Mouse (Mus musculus): ENCODE results near the gene Syce1.
"Not testable (repeated sequence)": the region's sequence is repeated elsewhere in the genome, so short reads cannot be mapped to it uniquely, and the experiment has no call there.

Gene Syce1

GRCm38 (mm10) chr7:140765888-140766739, 21.5 kb downstream of the Syce1 start:
- in situ Hi-C loops (cut with MboI) = no loop called here

GRCm38 (mm10) chr7:140765391-140765790, 22.3 kb downstream of the Syce1 start:
- in situ Hi-C loops (cut with MboI) = not testable (repeated sequence)

- in situ Hi-C loops (cut with MboI) = no loop called here
Measured at GRCm38 (mm10) chr7:140763447-140764020, 24.1 kb downstream of the Syce1 start, which contains the start of gene Cyp2e1. Gene Cyp2e1 (plus strand): TSS chr7:140763739.

- in situ Hi-C loops (cut with MboI) = no loop called here
Measured at GRCm38 (mm10) chr7:140760647-140761046, 27.0 kb downstream of the Syce1 start.

- in situ Hi-C loops (cut with MboI) = no loop called here
Measured at GRCm38 (mm10) chr7:140756151-140756854, 31.3 kb downstream of the Syce1 start.

- in situ Hi-C loops (cut with MboI) = no loop called here
Measured at GRCm38 (mm10) chr7:140754556-140754955, 33.1 kb downstream of the Syce1 start.

- in situ Hi-C loops (cut with MboI) = no loop called here
Measured at GRCm38 (mm10) chr7:140748827-140749160, 38.9 kb downstream of the Syce1 start.

- in situ Hi-C loops (cut with MboI) = no loop called here
Measured at GRCm38 (mm10) chr7:140748116-140748826, 39.4 kb downstream of the Syce1 start.

GRCm38 (mm10) chr7:140747402-140747801, 40.2 kb downstream of the Syce1 start:
- in situ Hi-C loops (cut with MboI) = no loop called here

- in situ Hi-C loops (cut with MboI) = no loop called here
Measured at GRCm38 (mm10) chr7:140733162-140733561, 54.5 kb downstream of the Syce1 start.

All from mature B cell (primary cell).